Comparison of ENCODE assay signal across 21 mouse cellular contexts in the genomic region with DNA sequence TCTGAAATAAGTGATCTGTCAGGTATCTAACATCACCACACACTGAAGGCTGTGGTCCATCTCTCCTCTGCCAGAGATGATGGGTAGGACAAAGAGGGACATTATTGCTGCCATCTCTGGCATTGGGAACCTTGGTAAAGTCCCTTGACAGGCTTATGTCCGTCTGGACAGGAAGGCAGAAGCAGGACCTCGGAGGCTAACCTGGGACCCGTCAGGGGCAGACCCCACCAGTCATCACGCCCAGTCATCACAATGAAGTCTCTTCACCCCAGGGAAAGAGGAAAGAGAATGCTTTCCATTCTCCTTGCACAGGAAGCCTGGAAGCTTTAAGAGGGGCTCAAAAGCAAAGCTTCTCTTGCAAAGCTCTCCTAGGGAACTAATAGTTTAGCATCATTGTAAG.
DNase-seq lines count a peak whose midpoint lies in the region; TF ChIP-seq lines count a peak whose summit lies in the region.
"Had no signal": no experiment of that assay in that cellular context is flagged by ENCODE, and none has a peak within 500 bp of the region (broad histone marks: within the 10 kb centered on the region; RNA-seq: fewer than 3 reads in every experiment).

No protein-coding gene starts in this region.

- H3K9me3 ChIP-seq in E14TG2a.4 (ENCODE audit: low read length): no peaks in the 10 kb centered on the region; the same call in 1 of the 2 replicates
- H3K9me3 ChIP-seq: embryonic facial prominence, embryonic 10.5 days; embryonic facial prominence, embryonic 13.5 days; heart, embryonic 13.5 days; hindbrain, embryonic 13.5 days had no signal

- H3K27me3 ChIP-seq in E14TG2a.4 (ENCODE audit: insufficient read depth, low read length): peaks cover 5% of the 10 kb centered on the region; the same call in 1 of the 2 replicates
- H3K27me3 ChIP-seq: heart, embryonic 13.5 days; hindbrain, embryonic 13.5 days had no signal

- no peak for TF ChIP-seq CTCF in layer of hippocampus, adult 2 months (conservative IDR thresholded peaks at IDR 0.05)
- no peak for TF ChIP-seq CTCF in E14TG2a.4 (conservative IDR thresholded peaks at IDR 0.05; ENCODE audit: low read length)

- H3K4me1 ChIP-seq in E14TG2a.4 (replicated peaks; ENCODE audit: low read depth, low read length): peaks cover 41% of the 10 kb centered on the region
- H3K4me1 ChIP-seq: heart, embryonic 13.5 days had no signal

- H3K36me3 ChIP-seq in E14TG2a.4 (ENCODE audit: insufficient read depth, low read length): 0 out of 2 replicates have a peak, but pooled peaks cover 6% of the 10 kb centered on the region
- H3K36me3 ChIP-seq: embryonic facial prominence, embryonic 10.5 days; embryonic facial prominence, embryonic 13.5 days; heart, embryonic 13.5 days had no signal

- H3K27ac ChIP-seq in layer of hippocampus, adult 2 months: peak overlapping the region; percentile 18; the same call in 1 of the 2 replicates
- H3K27ac ChIP-seq: embryonic facial prominence, embryonic 10.5 days; embryonic facial prominence, embryonic 13.5 days; heart, embryonic 13.5 days; hindbrain, embryonic 13.5 days; hindbrain, postnatal 0 days had no signal

- H3K4me3 ChIP-seq in layer of hippocampus, adult 2 months: no peak overlapping the region
- peak overlapping the region; percentile 60 for H3K4me3 ChIP-seq in E14TG2a.4 (replicated peaks; ENCODE audit: low read length)
- H3K4me3 ChIP-seq: embryonic facial prominence, embryonic 10.5 days; embryonic facial prominence, embryonic 13.5 days; erythroblast, embryonic 14.5 days; heart, embryonic 13.5 days; hindbrain, embryonic 13.5 days had no signal

- DNase-seq in heart, adult 11 months: peak; percentile 73
- no peak for DNase-seq in heart, postnatal 25 days (ENCODE audit: low spot score)
- no peak for DNase-seq in layer of hippocampus, adult 2 months (ENCODE audit: low spot score in 2 of 2)
- DNase-seq in layer of hippocampus, postnatal 10 days (ENCODE audit: low spot score in 2 of 2): no peak
- no peak for DNase-seq in kidney, adult 9 months
- DNase-seq: adrenal gland, adult 8-10 months; adrenal gland, postnatal 25 days; cerebellum, adult 11-12 months; cerebellum, adult 8-10 months; cerebellum, postnatal 36 days; embryo, embryonic 11 days; gastrocnemius, postnatal 10 days; gastrocnemius, postnatal 36 days; heart, postnatal 14 days had no signal

- intact Hi-C loops in heart, postnatal 25 days (cut with DNase I): no loop called here
